Mouse (Mus musculus): ENCODE measurements around the gene Mutyh. TPM values are rescaled to one million over a fixed set of nuclear protein-coding genes. Genes with fewer than 3 reads are reported as not detected.
"Not testable (repeated sequence)": the region's sequence is repeated elsewhere in the genome, so short reads cannot be mapped to it uniquely, and the experiment has no call there.

The Mutyh gene
- total RNA-seq, 2 experiments from 2014 or later, result 3.1 to 3.2 TPM

GRCm38 (mm10) chr4:116829364-116830069 is 22.0 kb downstream of the Mutyh start:
- no peak for DNase-seq (ENCODE audit: low spot score in 2 of 2)
- H3K27ac ChIP-seq, result 0 out of 2 replicates have a peak overlapping the region, but pooled peaks have one; percentile 62

GRCm38 (mm10) chr4:116830070-116830368 is 22.5 kb downstream of the Mutyh start:
- Histone ChIP-seq H3K27ac (peak overlapping the region; percentile 62; the same call in 1 of the 2 replicates), H3K4me3 (no peak overlapping the region)
- TF ChIP-seq CTCF (conservative IDR thresholded peaks at IDR 0.05), result no peak
- DNase-seq (ENCODE audit: low spot score in 2 of 2), result no peak

More at GRCm38 (mm10) chr4:116829364-116830069, 22.0 kb downstream of the Mutyh start:
- no peak overlapping the region for H3K4me3 ChIP-seq
- no peak for TF ChIP-seq CTCF (conservative IDR thresholded peaks at IDR 0.05)

- no peak for DNase-seq (ENCODE audit: low spot score in 2 of 2)
- TF ChIP-seq CTCF (conservative IDR thresholded peaks at IDR 0.05), result no peak
- Histone ChIP-seq H3K27ac (no peak overlapping the region), H3K4me3 (no peak overlapping the region)
Observed at GRCm38 (mm10) chr4:116838999-116839398, 31.5 kb downstream of the Mutyh start.

- not testable (repeated sequence) for H3K4me3 ChIP-seq; H3K27ac ChIP-seq; DNase-seq (ENCODE audit: low spot score in 2 of 2)
Observed at GRCm38 (mm10) chr4:116840096-116840495, 32.6 kb downstream of the Mutyh start.

- Histone ChIP-seq H3K4me3 (no peak overlapping the region), H3K27ac (no peak overlapping the region)
- TF ChIP-seq CTCF (conservative IDR thresholded peaks at IDR 0.05), result no peak
- DNase-seq (ENCODE audit: low spot score in 2 of 2), result no peak
Observed at GRCm38 (mm10) chr4:116840841-116841240, 33.3 kb downstream of the Mutyh start.

GRCm38 (mm10) chr4:116844324-116844723 is 36.8 kb downstream of the Mutyh start:
- Histone ChIP-seq H3K27ac (no peak overlapping the region), H3K4me3 (no peak overlapping the region)
- no peak for DNase-seq (ENCODE audit: low spot score in 2 of 2)
- TF ChIP-seq CTCF (conservative IDR thresholded peaks at IDR 0.05), result no peak

GRCm38 (mm10) chr4:116849901-116850300 is 42.4 kb downstream of the Mutyh start:
- H3K4me3 ChIP-seq, result no peak overlapping the region
- H3K27ac ChIP-seq, result no peak overlapping the region
- no peak for DNase-seq (ENCODE audit: low spot score in 2 of 2)
- TF ChIP-seq CTCF (conservative IDR thresholded peaks at IDR 0.05), result no peak

- no peak overlapping the region for H3K27ac ChIP-seq
- no peak for DNase-seq (ENCODE audit: low spot score in 2 of 2)
- H3K4me3 ChIP-seq, result no peak overlapping the region
- TF ChIP-seq CTCF (conservative IDR thresholded peaks at IDR 0.05), result no peak
Observed at GRCm38 (mm10) chr4:116854286-116854685, 46.8 kb downstream of the Mutyh start.

- TF ChIP-seq CTCF (conservative IDR thresholded peaks at IDR 0.05), result no peak
- Histone ChIP-seq H3K27ac (no peak overlapping the region), H3K4me3 (no peak overlapping the region)
- DNase-seq (ENCODE audit: low spot score in 2 of 2), result no peak
Observed at GRCm38 (mm10) chr4:116857203-116857602, 49.7 kb downstream of the Mutyh start.

- DNase-seq (ENCODE audit: low spot score in 2 of 2), result no peak
- Histone ChIP-seq H3K27ac (no peak overlapping the region), H3K4me3 (no peak overlapping the region)
- TF ChIP-seq CTCF (conservative IDR thresholded peaks at IDR 0.05), result no peak
Observed at GRCm38 (mm10) chr4:116859711-116860110, 52.2 kb downstream of the Mutyh start.

GRCm38 (mm10) chr4:116862023-116862422 is 54.5 kb downstream of the Mutyh start:
- TF ChIP-seq CTCF (conservative IDR thresholded peaks at IDR 0.05), result no peak
- H3K27ac ChIP-seq, result no peak overlapping the region

More at GRCm38 (mm10) chr4:116862023-116862422, 54.5 kb downstream of the Mutyh start:
- no peak for DNase-seq (ENCODE audit: low spot score in 2 of 2)
- no peak overlapping the region for H3K4me3 ChIP-seq

Other genes with a start within 250 kb of the Mutyh start
- 1 to 10 TPM; 5.7 to 7.4 TPM for gene Ccdc17, start 211.1 kb upstream of the Mutyh start, total RNA-seq (2021)
- gene Nasp, start 179.8 kb upstream of the Mutyh start, total RNA-seq (2021), result 10 to 100 TPM; 28.0 to 32.5 TPM
- 100 to 1,000 TPM; 376 to 387 TPM for gene Akr1a1, start 156.0 kb upstream of the Mutyh start, total RNA-seq (2021)
- gene Prdx1, start 122.2 kb upstream of the Mutyh start, total RNA-seq (2021), result 100 to 1,000 TPM; 143 to 151 TPM
- gene Mmachc, start 99.3 kb upstream of the Mutyh start, total RNA-seq (2021), result 10 to 100 TPM; 16.4 to 20.8 TPM
- 1 to 10 TPM; 3.9 to 6.0 TPM for gene Ccdc163, start 99.2 kb upstream of the Mutyh start, total RNA-seq (2021)
- gene Tesk2, start 86.8 kb upstream of the Mutyh start, total RNA-seq (2021), result 1 to 10 TPM; 4.2 to 4.8 TPM
- gene Toe1, start 83 bp upstream of the Mutyh start, total RNA-seq (2021), result 10 to 100 TPM; 14.0 to 16.2 TPM
- gene Hpdl, start 14.0 kb downstream of the Mutyh start, total RNA-seq (2021), result 1 to 10 TPM; 6.4 to 6.9 TPM
- gene Zswim5, start 69.7 kb downstream of the Mutyh start, total RNA-seq (2021), result 10 to 100 TPM; 15.6 to 17.1 TPM
- gene Urod, start 186.7 kb downstream of the Mutyh start, total RNA-seq (2021), result 10 to 100 TPM; 58.5 to 59.2 TPM
- 10 to 100 TPM; 44.9 to 46.1 TPM for gene Hectd3, start 187.6 kb downstream of the Mutyh start, total RNA-seq (2021)
- gene Eif2b3, start 211.7 kb downstream of the Mutyh start, total RNA-seq (2021), result 10 to 100 TPM; 19.7 to 20.6 TPM